ENCODE assay signal across 8 mouse cellular contexts in genomic region chr4:155344716-155345607, GRCm38 (mm10). TPM values are rescaled to one million over a fixed set of nuclear protein-coding genes. Genes with fewer than 3 reads are reported as not detected.
DNase-seq lines count a peak whose midpoint lies in the region; ATAC-seq and TF ChIP-seq lines count a peak whose summit lies in the region.

No protein-coding gene starts in this region.

- H3K9ac ChIP-seq in embryonic facial prominence, embryonic 15.5 days: peak overlapping the region; percentile 28; the same call in 1 of the 2 replicates
- H3K9ac ChIP-seq in intestine, embryonic 15.5 days: peak overlapping the region; percentile 29
- no peak overlapping the region for H3K9ac ChIP-seq in liver, embryonic 14.5 days (replicated peaks)

- WGBS in embryonic facial prominence, embryonic 15.5 days: 9% methylated on average over 47 of the region's 47 CpGs
- WGBS in intestine, embryonic 15.5 days: 25% methylated on average over 47 of the region's 47 CpGs
- 13% methylated on average over 47 of the region's 47 CpGs for WGBS in liver, embryonic 14.5 days (ENCODE audit: insufficient replicate concordance)

- no peak for TF ChIP-seq EP300 in liver, embryonic 14.5 days (IDR thresholded peaks at IDR 0.05; ENCODE audit: low read depth)

- no peak for TF ChIP-seq CTCF in liver, embryonic 14.5 days (IDR thresholded peaks at IDR 0.05; ENCODE audit: low read depth)

- H3K4me1 ChIP-seq in embryonic facial prominence, embryonic 15.5 days: peaks cover 18% of the 10 kb centered on the region
- H3K4me1 ChIP-seq in intestine, embryonic 15.5 days (replicated peaks): peaks cover 9% of the 10 kb centered on the region
- no peaks in the 10 kb centered on the region for H3K4me1 ChIP-seq in liver, embryonic 14.5 days (replicated peaks; ENCODE audit: control insufficient read depth in 2 of 2, insufficient read depth in 2 of 2, low read length in 1 of 2)

- H3K27ac ChIP-seq in embryonic facial prominence, embryonic 15.5 days (replicated peaks): no peak overlapping the region; the same call in 1 of the 2 replicates
- peak overlapping the region; percentile 14; the same call in 1 of the 2 replicates for H3K27ac ChIP-seq in intestine, embryonic 15.5 days
- H3K27ac ChIP-seq in liver, embryonic 14.5 days: no peak overlapping the region

- peak; percentile 43 for ATAC-seq in activated CD4-positive, CD25-positive, alpha-beta regulatory T cell, adult 4 months
- 0 out of 2 replicates have a peak, but pooled peaks have one; percentile 37 for ATAC-seq in embryonic facial prominence, embryonic 15.5 days (ENCODE audit: insufficient number of reproducible peaks, low FRiP score, low TSS enrichment, low read depth)
- peak; percentile 25; the same call in 1 of the 2 replicates for ATAC-seq in intestine, embryonic 15.5 days
- no peak for ATAC-seq in liver, embryonic 14.5 days (ENCODE audit: insufficient read depth)

- no peaks in the 10 kb centered on the region for H3K36me3 ChIP-seq in embryonic facial prominence, embryonic 15.5 days
- no peaks in the 10 kb centered on the region for H3K36me3 ChIP-seq in intestine, embryonic 15.5 days
- H3K36me3 ChIP-seq in liver, embryonic 14.5 days (replicated peaks; ENCODE audit: control insufficient read depth, insufficient read depth, low read depth): no peaks in the 10 kb centered on the region

- peak; percentile 9 for DNase-seq in adrenal gland, adult 2 months
- no peak for DNase-seq in adrenal gland, postnatal 36 days
- no peak for DNase-seq in liver, embryonic 14.5 days (ENCODE audit: low read depth in 3 of 3, low spot score in 3 of 3)
- DNase-seq in right cerebral cortex, postnatal 36 days (ENCODE audit: low spot score in 2 of 2): peak; percentile 23 to 50
- no peak for DNase-seq in yolk sac, embryonic 10.5 days (ENCODE audit: low spot score)

- H3K9me3 ChIP-seq in embryonic facial prominence, embryonic 15.5 days (replicated peaks): no peaks in the 10 kb centered on the region
- no peaks in the 10 kb centered on the region for H3K9me3 ChIP-seq in intestine, embryonic 15.5 days
- no peaks in the 10 kb centered on the region for H3K9me3 ChIP-seq in liver, embryonic 14.5 days (ENCODE audit: control insufficient read depth, low read length)

- H3K4me2 ChIP-seq in embryonic facial prominence, embryonic 15.5 days (replicated peaks): peak overlapping the region; percentile 84
- H3K4me2 ChIP-seq in intestine, embryonic 15.5 days (replicated peaks): peak overlapping the region; percentile 88
- peak overlapping the region; percentile 4; the same call in 1 of the 2 replicates for H3K4me2 ChIP-seq in liver, embryonic 14.5 days (ENCODE audit: low read depth)

- H3K4me3 ChIP-seq in embryonic facial prominence, embryonic 15.5 days (replicated peaks): peak overlapping the region; percentile 48
- peak overlapping the region; percentile 39 for H3K4me3 ChIP-seq in intestine, embryonic 15.5 days (replicated peaks)
- no peak overlapping the region for H3K4me3 ChIP-seq in liver, embryonic 14.5 days (ENCODE audit: insufficient read depth in 1 of 2, low read depth in 2 of 2, low read length in 2 of 2)

- H3K27me3 ChIP-seq in embryonic facial prominence, embryonic 15.5 days: peaks cover 33% of the 10 kb centered on the region
- H3K27me3 ChIP-seq in intestine, embryonic 15.5 days (replicated peaks): peaks cover 10% of the 10 kb centered on the region; the same call in 1 of the 2 replicates
- H3K27me3 ChIP-seq in liver, embryonic 14.5 days (ENCODE audit: control insufficient read depth, insufficient read depth, low read length): peaks cover 20% of the 10 kb centered on the region

RNA-seq across cellular contexts. Expression of gene Prkcz, which starts 16.2 kb away (rescaled TPM):
- total RNA-seq in adrenal gland, adult 2 months (2021): 1 to 10 TPM; 4.7 to 6.0 TPM
- polyA plus RNA-seq in adrenal gland, adult 2 months (2012; rRNA removed): 2.5 and 4.0 TPM in 2 replicates
- total RNA-seq in adrenal gland, postnatal 36 days (2021): 1 to 10 TPM; 3.4 to 4.3 TPM
- polyA plus RNA-seq in activated CD4-positive, CD25-positive, alpha-beta regulatory T cell, adult 4 months (2017; shearing (Covaris generic)): 1 to 10 TPM; 6.5 to 8.3 TPM
- polyA plus RNA-seq in embryonic facial prominence, embryonic 15.5 days (2015; fragmentation: Nextera tagmentation; extraction: Ambion mirVana): 12.4 and 12.7 TPM in 2 replicates
- polyA plus RNA-seq in intestine, embryonic 15.5 days (2015; fragmentation: Nextera tagmentation; extraction: Ambion mirVana): 24.8 and 27.1 TPM in 2 replicates
- 0.71 and 0.99 TPM in 2 replicates for polyA plus RNA-seq in liver, embryonic 14.5 days (2012; rRNA removed)
- 1.3 and 1.7 TPM in 2 replicates for polyA plus RNA-seq in liver, embryonic 14.5 days (2014; fragmentation: Nextera tagmentation; extraction: Ambion mirVana)

RNA-seq across cellular contexts. Expression of gene Gabrd, which starts 53.0 kb away (rescaled TPM):
- total RNA-seq in adrenal gland, adult 2 months (2021): not detected
- 0.86 and 1.4 TPM in 2 replicates for polyA plus RNA-seq in adrenal gland, adult 2 months (2012; rRNA removed)
- total RNA-seq in adrenal gland, postnatal 36 days (2021): under 1 TPM in 1 of 2 experiments, not detected in 1; 0.20 TPM
- under 1 TPM in 1 of 2 experiments, not detected in 1; 0.41 TPM for polyA plus RNA-seq in activated CD4-positive, CD25-positive, alpha-beta regulatory T cell, adult 4 months (2017; shearing (Covaris generic))
- 0.11 TPM in 1 of 2 replicates, not detected in the other for polyA plus RNA-seq in embryonic facial prominence, embryonic 15.5 days (2015; fragmentation: Nextera tagmentation; extraction: Ambion mirVana)
- polyA plus RNA-seq in intestine, embryonic 15.5 days (2015; fragmentation: Nextera tagmentation; extraction: Ambion mirVana): 0.10 TPM in 1 of 2 replicates, not detected in the other
- 0.02 TPM in 1 of 2 replicates, not detected in the other for polyA plus RNA-seq in liver, embryonic 14.5 days (2012; rRNA removed)
- not detected in 2 replicates for polyA plus RNA-seq in liver, embryonic 14.5 days (2014; fragmentation: Nextera tagmentation; extraction: Ambion mirVana)

Comparison
In these comparisons a context has a peak if more than half of its experiments do, and no peak if none do; other contexts are left out.
1. DNase-seq: peak in adrenal gland, adult 2 months (single experiment) and right cerebral cortex, postnatal 36 days (2 of 2); none in adrenal gland, postnatal 36 days (0 of 2), liver, embryonic 14.5 days (0 of 3) and yolk sac, embryonic 10.5 days (single experiment).
2. H3K4me2 ChIP-seq: peak in every context shown above with its lines; median percentile 88 in intestine, embryonic 15.5 days; 84 in embryonic facial prominence, embryonic 15.5 days; 4 in liver, embryonic 14.5 days.
3. H3K4me3 ChIP-seq: peak in embryonic facial prominence, embryonic 15.5 days (single experiment) and intestine, embryonic 15.5 days (single experiment); none in liver, embryonic 14.5 days (0 of 2).